Mouse (Mus musculus) kidney, postnatal 36 days (tissue): Measurements from ENCODE around the gene Ephx4.

ENCODE experiments used
- DNase-seq, 2 experiments: peaks; one replicate each; pipeline ENCODE4 v3.0.0; 2021 to 2022; ENCODE audit warnings: mixed read lengths in 2 of 2

Ephx4 gene

DNA sequence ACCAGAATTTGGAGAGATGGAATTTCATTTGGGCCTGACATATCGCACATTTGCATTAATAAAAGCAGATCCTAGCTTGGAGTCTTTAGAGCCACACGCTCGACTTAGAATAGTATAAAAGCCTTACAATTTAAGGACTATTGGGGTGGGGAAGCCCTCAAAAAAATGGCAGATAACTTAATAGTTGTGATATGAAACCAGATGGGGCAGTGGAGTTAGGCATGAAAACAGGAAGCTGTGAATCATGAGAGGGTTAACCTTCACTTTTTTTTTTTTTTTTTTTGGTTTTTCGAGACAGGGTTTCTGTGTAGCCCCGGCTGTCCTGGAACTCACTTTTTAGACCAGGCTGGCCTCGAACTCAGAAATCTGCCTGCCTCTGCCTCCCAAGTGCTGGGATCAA lies 33.6 kb downstream of the Ephx4 start:
- DNase-seq = no peak

DNA sequence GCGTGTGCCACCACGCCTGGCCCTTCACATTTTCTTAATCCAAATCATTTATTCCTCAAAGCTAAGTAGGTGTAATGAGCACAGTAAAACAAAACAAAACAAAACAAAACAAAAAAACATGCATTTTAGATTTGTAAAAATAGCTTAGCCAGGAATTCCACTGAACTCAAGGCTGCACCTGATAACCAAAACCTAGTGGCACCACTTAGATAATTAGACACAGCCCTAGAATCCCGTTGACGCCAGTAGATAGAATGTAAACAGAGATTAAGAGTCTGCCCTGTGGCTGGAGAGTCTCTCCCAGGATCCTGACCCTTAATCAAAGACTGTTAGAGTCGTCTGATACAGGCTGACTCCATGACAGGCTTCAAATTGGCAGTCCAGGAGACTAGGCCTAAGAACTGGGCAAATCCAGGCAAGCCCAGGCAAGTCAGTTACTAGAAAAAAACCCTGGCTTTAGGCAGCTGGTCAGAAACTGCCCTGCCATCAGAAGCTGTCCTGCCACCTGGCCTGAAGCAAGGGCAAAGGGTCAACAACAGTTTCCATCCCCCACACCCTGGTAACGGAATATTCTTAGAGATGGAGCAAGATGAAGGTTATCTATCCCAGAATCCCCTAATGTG lies 34.2 kb downstream of the Ephx4 start:
- no peak for DNase-seq

DNA sequence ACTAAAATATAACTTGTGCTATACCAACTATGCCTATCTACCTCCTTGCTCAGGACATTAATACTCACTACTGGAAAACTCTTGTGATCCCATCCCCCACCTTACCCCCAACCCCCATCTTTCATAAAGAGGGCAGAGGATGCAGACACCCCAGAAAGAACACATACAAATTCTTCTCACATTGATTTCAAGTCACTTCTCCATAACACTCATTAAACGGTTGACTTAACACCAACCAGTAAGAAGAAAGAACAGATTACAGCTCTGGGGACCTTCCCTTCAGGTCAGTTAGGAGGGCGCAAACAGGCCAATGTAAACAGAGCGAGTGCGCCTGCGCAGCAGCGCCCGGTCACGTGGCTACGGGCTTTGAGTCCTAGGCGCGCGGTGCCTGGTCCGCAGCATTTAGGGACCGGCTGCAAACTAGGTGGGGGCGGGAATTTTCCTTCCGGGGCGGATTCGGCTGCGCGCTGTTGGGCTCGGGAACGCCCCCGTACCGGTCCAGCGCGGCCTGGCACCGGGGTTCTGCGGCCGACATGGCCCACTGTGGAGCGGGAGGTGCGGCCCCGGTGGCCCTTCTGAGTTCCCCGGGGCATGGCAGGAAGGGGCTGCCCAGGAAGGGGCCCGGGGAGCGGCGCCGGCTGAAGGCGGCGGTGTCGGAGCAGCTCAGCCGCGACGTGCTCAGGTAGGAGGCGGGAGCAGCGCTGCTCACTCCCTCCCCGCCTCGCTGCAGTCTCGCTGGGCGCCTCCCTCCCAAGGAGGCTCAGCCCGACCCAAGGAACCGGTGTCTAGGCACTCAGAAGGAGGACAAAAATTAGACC lies 35.1 kb downstream of the Ephx4 start, which contains the start of gene Btbd8:
Gene Btbd8 (plus strand): TSS at position 534 of the 818 bp plus-strand sequence.
- peak; percentile 96 for DNase-seq

DNA sequence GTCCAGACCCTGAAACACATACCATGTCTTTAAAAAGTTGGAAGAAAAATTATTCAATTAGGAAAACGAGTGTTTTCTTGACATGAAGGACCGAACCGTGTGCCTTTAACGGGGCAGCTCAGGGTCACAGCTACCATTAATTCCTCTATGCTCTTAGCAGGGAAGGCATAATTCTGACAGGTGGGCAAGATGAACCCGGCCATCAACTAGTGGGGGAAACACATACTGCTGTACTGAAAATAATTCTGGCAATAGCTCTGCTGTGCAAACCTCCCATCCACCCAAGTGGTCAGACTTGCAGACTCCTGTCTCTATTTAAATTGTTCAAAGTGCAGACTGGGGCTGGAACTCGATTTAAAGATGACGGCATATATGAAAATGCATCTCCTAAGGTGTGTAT lies 35.8 kb downstream of the Ephx4 start:
- no peak for DNase-seq

DNA sequence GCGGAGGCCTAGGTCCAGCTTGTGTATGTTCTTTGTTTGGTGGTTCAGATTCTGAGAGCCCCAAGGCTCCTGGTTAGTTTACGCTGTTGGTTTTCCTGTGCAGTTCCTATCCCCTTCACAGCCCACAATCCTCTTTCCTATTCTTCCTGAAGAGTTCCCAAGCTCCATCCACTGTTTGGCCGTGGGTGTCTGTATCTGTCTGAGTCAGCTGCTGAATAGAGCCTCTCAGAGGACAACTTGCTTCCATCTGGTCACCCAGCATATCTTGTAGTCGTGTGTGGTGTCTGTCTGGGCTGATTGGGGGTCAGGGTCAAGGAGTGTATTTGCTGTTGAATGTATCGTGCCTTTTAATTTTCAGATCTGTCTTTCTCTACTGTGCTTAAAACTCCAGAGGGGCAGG lies 39.3 kb downstream of the Ephx4 start:
- DNase-seq = no peak

DNA sequence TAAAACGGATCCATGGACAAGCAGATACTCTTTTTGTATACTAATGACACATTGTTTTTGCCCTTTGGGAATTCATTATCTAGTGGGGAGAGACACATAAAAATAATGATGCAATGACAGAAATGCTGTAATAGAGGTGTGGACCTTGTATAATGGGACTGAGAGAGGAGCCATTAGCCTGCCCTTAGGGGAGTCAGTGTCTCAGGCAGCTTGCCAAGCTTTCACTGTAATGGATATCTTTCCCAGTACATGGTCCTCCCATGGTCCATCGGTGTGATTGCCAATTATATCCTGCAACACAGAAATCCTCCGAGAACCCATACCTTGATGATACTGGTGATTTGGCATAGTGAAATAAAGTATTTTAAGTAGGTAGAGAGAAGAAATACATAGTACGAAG lies 41.7 kb downstream of the Ephx4 start:
- no peak for DNase-seq

DNA sequence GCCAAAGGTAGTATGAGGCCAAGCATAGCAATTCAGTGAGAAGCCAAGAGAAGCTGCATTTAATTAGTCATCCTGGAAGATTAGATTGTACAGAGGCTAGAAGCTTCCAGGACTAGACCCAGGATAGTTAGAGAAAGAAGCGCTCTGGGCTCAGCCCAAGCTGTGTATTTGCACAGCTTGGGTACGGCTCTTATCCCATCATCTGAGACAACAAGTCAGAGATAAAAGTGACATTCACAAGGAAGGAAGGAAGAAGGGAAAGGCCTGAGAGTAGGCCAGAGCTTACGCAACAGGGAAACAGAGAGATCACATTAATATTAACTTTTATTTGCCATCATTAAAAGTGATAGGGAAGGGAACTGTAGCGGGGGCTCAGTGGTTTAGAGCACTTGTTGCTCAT lies 45.4 kb downstream of the Ephx4 start:
- DNase-seq = no peak

DNA sequence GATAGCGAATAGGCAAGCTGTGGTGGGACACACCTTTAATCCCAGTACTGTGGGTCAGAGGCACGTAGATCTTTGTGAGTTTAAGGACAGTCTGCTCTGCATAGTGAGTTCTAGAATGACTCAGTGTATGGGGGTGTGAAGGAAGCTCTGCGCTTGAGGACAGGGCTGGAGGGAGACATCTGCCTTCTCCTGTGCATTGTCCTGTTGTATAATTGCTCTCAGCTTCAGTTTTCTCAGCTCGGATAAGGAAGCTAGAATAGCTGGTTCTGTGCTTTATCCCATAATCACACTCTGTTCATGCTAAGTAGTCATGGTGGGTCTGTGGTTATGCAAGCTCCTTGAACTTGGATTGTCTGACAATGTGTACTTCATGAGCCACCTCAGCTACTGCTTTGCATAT lies 46.2 kb downstream of the Ephx4 start:
- DNase-seq = no peak

DNA sequence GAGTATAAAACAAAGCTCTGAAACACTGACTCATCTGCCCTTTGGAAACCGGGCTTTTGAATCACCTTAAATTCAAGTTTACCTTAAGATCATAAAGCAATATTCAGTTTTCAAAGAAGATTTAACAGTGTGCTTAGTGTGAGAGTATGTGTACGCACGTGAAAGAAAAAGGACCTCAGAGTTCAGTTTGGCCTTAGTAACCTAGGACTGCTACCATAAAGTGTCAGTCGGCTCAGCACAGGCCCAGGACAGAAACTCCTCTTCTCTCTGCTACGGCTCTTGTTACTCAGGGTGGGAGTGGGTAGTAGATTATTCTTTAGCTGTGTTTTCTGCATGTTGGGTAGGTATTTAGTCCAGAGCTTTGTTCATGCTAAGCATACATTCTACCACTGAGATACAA lies 47.1 kb downstream of the Ephx4 start:
- DNase-seq = no peak

DNA sequence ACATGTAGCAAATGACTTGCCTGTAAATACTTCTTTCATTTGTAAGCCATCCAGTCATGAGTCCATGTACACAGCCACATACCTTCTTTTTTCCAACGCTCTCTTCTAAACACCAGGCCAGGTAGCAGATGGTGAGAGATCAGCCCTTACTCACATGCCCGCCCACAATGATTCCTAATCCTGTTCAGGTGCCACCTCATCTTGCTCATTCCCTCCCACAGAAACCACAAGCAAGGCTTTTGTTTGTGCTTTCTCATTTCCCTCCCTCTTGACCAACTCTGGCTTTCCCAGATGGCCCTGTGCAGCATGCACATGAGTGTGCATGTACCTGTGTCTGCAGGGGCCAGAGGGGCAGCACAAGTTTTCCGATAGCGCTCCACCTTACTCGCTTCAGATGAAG lies 47.8 kb downstream of the Ephx4 start:
- no peak for DNase-seq

DNA sequence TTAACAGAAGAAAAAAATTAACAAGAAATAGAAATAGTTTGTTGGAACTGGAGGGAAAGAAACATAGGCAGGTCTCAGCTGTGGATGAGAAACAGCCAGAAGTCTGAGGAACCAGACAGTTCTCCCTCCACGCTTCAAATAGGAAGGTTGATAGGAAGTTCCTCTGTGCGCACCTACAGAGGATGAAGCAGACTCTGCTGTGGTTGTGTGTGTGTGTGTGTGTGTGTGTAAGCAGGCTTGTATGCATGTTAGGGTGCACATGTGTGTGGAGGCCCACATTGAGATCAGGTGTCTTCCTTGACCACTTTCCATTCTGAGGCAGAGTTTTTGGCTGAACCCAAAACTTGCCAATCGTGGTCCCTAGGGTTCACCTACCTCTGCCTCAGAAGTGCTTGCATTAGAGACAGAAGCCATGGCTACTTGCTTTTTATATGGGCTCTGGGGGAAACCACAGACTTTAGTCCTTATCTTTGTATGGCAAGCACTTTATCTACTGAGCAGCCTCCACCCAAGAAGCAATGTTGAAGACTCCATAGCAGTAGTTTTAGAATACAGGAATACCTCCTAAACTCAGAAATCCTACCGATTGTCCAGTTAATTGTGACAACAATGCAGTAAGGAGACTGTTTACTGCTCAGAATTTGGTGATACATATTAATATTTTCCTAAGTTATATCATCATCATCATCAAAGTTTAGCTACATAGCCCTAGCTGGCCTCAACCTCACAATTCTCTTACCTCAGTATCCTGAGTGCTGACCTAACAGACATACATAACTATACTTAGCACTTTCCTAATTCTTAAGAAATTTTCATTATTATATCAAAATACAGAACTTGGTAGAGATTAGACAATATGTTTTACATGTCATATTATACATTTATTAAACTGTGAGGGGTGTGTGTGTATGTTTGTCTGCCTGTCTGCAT lies 59.9 kb downstream of the Ephx4 start:
- no peak for DNase-seq

DNA sequence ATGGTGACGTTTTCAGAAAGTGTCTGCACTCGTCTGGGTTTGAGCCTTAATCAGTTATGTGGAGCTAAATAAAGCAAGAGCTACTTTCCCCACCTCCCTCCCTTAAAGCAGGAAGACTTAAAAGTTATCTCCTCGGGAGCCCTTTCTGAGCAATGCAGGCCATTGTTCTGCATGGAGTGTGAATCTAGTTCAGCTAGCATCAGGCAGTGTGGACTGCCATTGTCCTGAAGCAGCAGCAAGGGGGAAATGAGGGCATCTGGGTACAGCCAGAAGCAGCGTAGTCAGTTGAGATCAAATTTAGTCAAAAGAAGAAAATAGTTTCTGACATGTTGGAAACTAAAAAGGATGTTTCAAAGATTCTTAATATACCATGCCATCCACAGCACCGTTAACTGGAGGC lies 64.0 kb downstream of the Ephx4 start:
- DNase-seq = no peak

DNA sequence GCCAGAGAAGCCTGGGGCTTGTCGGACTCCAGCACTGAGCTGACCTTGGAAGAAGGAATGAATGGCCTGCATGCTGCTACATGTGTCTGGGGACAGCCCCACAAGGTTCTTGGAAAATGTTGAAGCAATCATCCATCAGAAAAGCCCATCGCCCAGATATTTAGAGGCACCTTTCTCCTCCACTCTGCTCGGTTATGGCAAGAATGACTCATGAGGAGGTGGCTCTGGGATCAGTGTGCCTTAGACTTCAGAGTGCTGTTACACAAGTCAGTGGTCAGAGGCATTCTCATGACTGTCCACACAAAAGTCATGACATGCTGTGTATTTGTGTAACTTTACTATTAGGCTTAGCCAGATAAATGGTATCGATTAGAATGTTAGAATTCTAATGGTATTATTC lies 64.6 kb downstream of the Ephx4 start:
- no peak for DNase-seq

DNA sequence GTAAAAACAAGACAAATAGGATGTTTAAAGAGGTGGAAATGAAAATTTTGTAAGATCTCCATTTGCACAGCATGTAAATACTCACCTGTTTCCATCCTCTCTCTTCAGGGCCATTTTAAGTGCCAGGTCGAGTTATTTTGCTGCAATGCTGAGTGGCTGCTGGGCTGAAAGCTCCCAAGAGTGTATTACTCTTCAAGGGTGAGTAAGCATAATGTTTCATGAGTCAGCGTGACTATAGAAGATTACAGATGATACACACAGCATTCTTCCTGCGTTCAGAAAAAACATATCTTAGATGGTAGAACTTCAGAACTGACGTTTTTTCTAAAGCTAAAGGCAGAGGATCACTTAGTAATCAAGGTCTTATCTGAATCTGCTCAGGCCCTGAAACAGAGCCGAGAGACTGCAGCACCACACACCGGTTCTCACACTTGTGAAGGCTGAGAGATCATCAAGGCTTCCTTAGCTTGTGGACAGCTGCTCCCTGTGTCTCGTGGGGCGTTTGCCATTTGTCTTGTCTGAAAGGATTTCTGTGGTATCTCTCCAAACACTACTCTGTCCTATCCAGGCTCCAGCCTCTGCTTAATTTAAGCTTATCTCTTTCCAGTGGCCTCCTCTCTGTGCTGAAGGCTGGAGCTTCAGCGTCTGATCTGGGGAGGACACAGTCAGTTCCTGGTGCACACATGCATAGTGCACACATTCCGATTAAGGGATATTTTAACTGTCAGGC lies 68.2 kb downstream of the Ephx4 start:
- DNase-seq = no peak
